Mouse (Mus musculus): ENCODE measurements at regions not wholly inside any gene's neighbourhood (a gene's known extent, or its start where the extent isn't known, plus 50 kb on each side); places are given as distances from the start of the nearest gene placed in this dataset.

DNA sequence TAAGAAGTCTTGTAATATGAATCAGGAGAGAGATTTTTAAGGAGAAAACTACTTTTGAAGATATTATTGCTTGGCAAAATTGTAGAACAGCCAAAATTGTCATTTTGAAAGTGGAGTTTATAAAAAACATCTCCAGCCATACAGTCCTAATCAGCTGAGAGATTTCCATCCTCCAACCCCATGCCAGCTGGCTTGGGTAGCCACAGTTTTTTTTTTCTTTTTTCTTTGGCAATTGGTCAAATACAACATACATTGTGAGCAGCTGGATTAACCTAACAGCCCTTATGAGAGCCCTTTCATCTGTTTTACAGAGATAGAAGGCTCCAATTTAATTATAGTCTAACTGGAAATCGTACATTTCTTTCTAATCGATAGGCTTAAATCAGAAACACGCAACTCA, 235.3 kb downstream of the 1700129C05Rik start:
- ATAC-seq (replicated peaks; ENCODE audit: low FRiP score, low TSS enrichment, low read depth) (no peak), DNase-seq (ENCODE audit: low spot score) (no peak)
- H3K4me2 ChIP-seq (ENCODE audit: low read length): no peak overlapping the region
- H3K9me3 ChIP-seq (ENCODE audit: control insufficient read depth, low read length): peaks cover 4% of the 10 kb centered on the region; the same call in 1 of the 2 replicates
- no peaks in the 10 kb centered on the region for H3K4me1 ChIP-seq (replicated peaks; ENCODE audit: control insufficient read depth, insufficient read depth, low read length)
- H3K36me3 ChIP-seq (ENCODE audit: control insufficient read depth, insufficient read depth, low read length): no peaks in the 10 kb centered on the region
- 81% methylated on average over 3 of the region's 3 CpGs for WGBS
- H3K27me3 ChIP-seq (replicated peaks; ENCODE audit: control insufficient read depth, insufficient read depth, low read length): no peaks in the 10 kb centered on the region
- H3K9ac ChIP-seq (ENCODE audit: low read length): no peak overlapping the region
- no peak overlapping the region for H3K27ac ChIP-seq (ENCODE audit: low read depth)
- H3K4me3 ChIP-seq (ENCODE audit: low read depth, low read length): no peak overlapping the region

DNA sequence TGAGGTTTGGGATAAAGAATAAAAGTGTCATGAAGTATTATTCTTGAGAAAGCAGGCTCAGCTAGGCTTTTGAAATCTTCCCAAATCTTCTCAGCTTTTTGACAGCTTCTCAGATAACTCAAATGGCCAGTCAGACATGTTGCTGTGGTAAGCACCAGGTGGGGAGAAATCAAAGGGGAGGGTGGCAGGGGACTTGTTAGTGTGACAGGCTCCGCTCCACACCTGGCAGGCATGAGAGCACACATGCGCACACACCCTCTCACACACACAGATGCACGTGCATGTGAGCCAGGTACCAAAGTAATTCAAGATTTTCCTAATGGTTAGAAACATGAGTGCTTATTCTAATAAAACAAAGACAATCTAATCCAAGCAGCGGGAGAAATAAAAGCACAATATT, 236.1 kb downstream of the 1700129C05Rik start:
- H3K27ac ChIP-seq (ENCODE audit: low read depth): no peak overlapping the region

DNA sequence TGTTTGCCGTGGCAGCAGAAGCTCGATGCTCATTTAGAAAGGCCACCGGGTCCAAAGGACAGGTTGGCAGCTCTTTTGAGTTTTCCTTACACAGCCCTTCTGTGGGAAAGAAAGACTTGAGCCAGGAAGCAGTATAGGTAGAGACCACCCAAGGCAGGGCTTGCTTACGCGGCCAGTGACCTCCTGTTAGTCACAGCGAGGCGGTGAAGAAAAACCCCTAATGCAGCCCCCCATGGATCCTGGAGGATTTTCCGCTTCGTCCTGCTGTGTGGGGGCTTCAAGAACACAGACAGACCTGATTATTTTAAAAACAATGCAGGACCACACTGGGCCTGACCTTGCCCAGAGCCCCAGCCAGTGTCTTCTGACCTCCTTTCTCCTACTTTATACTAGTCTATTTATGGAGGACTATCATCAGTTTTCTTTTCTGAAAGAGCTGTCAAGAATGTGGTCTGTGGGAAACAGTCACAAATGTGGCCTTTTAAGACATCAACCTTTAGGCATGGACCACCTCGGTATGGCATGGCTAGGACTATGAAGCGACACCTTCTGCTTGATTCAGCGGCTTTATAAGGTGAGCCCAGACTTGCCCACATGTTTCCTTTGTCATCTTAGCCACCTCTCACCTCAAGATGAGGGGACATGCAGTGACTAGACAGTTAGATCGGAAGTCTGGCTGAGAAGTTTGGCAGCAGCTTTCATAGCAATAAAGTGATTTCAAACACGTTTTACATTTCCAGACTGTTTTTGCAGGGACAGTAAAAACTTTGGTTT, 274.3 kb downstream of the 1700129C05Rik start:
- 64% methylated on average over 14 of the region's 14 CpGs for WGBS
- no peak overlapping the region for H3K9ac ChIP-seq (ENCODE audit: low read length)
- ATAC-seq (replicated peaks; ENCODE audit: low FRiP score, low TSS enrichment, low read depth) (no peak), DNase-seq (ENCODE audit: low spot score) (no peak)
- H3K4me3 ChIP-seq (ENCODE audit: low read depth, low read length): no peak overlapping the region
- no peak overlapping the region for H3K27ac ChIP-seq (ENCODE audit: low read depth)
- no peaks in the 10 kb centered on the region for H3K4me1 ChIP-seq (replicated peaks; ENCODE audit: control insufficient read depth, insufficient read depth, low read length)
- no peaks in the 10 kb centered on the region for H3K9me3 ChIP-seq (ENCODE audit: control insufficient read depth, low read length)
- H3K4me2 ChIP-seq (ENCODE audit: low read length): no peak overlapping the region
- no peaks in the 10 kb centered on the region for H3K36me3 ChIP-seq (ENCODE audit: control insufficient read depth, insufficient read depth, low read length)
- no peaks in the 10 kb centered on the region for H3K27me3 ChIP-seq (replicated peaks; ENCODE audit: control insufficient read depth, insufficient read depth, low read length)

More for the DNA sequence above, 236.1 kb downstream of the 1700129C05Rik start:
- Histone ChIP-seq H3K27me3 (replicated peaks; ENCODE audit: control insufficient read depth, insufficient read depth, low read length) (no peaks in the 10 kb centered on the region), H3K4me2 (ENCODE audit: low read length) (no peak overlapping the region), H3K4me1 (replicated peaks; ENCODE audit: control insufficient read depth, insufficient read depth, low read length) (no peaks in the 10 kb centered on the region), H3K4me3 (ENCODE audit: low read depth, low read length) (no peak overlapping the region), H3K36me3 (ENCODE audit: control insufficient read depth, insufficient read depth, low read length) (no peaks in the 10 kb centered on the region), H3K9ac (ENCODE audit: low read length) (no peak overlapping the region), H3K9me3 (ENCODE audit: control insufficient read depth, low read length) (peaks cover 4% of the 10 kb centered on the region; the same call in 1 of the 2 replicates)
- no peak for DNase-seq (ENCODE audit: low spot score)
- WGBS: 88% methylated on average over 4 of the region's 4 CpGs
- ATAC-seq (replicated peaks; ENCODE audit: low FRiP score, low TSS enrichment, low read depth): no peak

GRCm38 (mm10) chr14:58867396-58868107, 275.1 kb downstream of the 1700129C05Rik start:
- no peak for DNase-seq (ENCODE audit: low spot score)

DNA sequence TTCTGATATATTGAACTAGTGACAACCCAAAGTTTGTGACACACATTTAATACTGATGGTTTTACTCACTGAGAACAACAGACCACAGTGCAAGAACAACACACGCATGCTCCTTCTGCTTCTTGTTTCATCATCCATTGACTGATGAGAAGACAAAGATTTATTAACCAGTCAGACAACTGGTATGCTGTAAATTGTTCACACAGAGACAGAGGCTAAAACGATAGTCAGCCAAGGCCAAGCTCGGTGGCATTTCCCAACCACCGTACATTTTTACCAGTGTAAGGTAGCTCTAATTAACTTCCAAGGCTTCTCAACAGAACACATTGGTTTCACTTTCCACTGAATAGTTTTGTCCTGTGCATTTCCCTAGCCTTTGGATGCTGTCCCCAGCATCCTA, 287.8 kb downstream of the 1700129C05Rik start:
- Histone ChIP-seq H3K27ac (ENCODE audit: low read depth) (no peak overlapping the region), H3K27me3 (replicated peaks; ENCODE audit: control insufficient read depth, insufficient read depth, low read length) (no peaks in the 10 kb centered on the region), H3K4me2 (ENCODE audit: low read length) (no peak overlapping the region), H3K36me3 (ENCODE audit: control insufficient read depth, insufficient read depth, low read length) (no peaks in the 10 kb centered on the region), H3K9ac (ENCODE audit: low read length) (no peak overlapping the region), H3K4me1 (replicated peaks; ENCODE audit: control insufficient read depth, insufficient read depth, low read length) (no peaks in the 10 kb centered on the region), H3K4me3 (ENCODE audit: low read depth, low read length) (no peak overlapping the region), H3K9me3 (ENCODE audit: control insufficient read depth, low read length) (no peaks in the 10 kb centered on the region)
- DNase-seq (ENCODE audit: low spot score) (no peak), ATAC-seq (replicated peaks; ENCODE audit: low FRiP score, low TSS enrichment, low read depth) (no peak)
- WGBS: 34% methylated on average over 4 of the region's 4 CpGs

More at GRCm38 (mm10) chr14:58867396-58868107, 275.1 kb downstream of the 1700129C05Rik start:
- Histone ChIP-seq H3K27ac (ENCODE audit: low read depth) (no peak overlapping the region), H3K9ac (ENCODE audit: low read length) (no peak overlapping the region), H3K4me1 (replicated peaks; ENCODE audit: control insufficient read depth, insufficient read depth, low read length) (no peaks in the 10 kb centered on the region), H3K36me3 (ENCODE audit: control insufficient read depth, insufficient read depth, low read length) (no peaks in the 10 kb centered on the region), H3K27me3 (replicated peaks; ENCODE audit: control insufficient read depth, insufficient read depth, low read length) (no peaks in the 10 kb centered on the region), H3K4me2 (ENCODE audit: low read length) (no peak overlapping the region), H3K4me3 (ENCODE audit: low read depth, low read length) (no peak overlapping the region), H3K9me3 (ENCODE audit: control insufficient read depth, low read length) (no peaks in the 10 kb centered on the region)
- 31% methylated on average over 13 of the region's 13 CpGs for WGBS
- no peak for ATAC-seq (replicated peaks; ENCODE audit: low FRiP score, low TSS enrichment, low read depth)

DNA sequence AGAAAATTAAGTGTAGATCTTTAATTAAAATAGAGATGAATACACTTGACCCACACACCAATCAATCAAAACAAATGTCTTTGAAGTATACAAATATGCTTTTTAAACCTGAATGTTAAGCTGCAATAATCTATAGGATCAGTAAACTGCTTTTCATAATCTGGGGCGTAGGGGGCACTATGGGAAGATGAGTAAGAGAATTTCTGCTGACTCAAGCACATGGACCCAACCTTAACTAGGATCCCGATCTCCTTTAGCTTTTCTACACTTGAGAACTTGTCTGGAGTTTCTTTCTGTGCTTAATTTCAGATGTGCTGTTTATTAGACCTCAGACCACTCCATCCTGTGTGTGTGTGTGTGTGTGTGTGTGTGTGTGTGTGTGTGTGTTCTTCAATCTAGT, 298.1 kb downstream of the 1700129C05Rik start:
- Histone ChIP-seq H3K4me2 (ENCODE audit: low read length) (no peak overlapping the region), H3K27me3 (replicated peaks; ENCODE audit: control insufficient read depth, insufficient read depth, low read length) (no peaks in the 10 kb centered on the region), H3K4me3 (ENCODE audit: low read depth, low read length) (no peak overlapping the region), H3K9ac (ENCODE audit: low read length) (no peak overlapping the region), H3K36me3 (ENCODE audit: control insufficient read depth, insufficient read depth, low read length) (no peaks in the 10 kb centered on the region), H3K4me1 (replicated peaks; ENCODE audit: control insufficient read depth, insufficient read depth, low read length) (no peaks in the 10 kb centered on the region), H3K9me3 (ENCODE audit: control insufficient read depth, low read length) (no peaks in the 10 kb centered on the region), H3K27ac (ENCODE audit: low read depth) (no peak overlapping the region)
- WGBS: 71% methylated on average over 2 of the region's 2 CpGs
- DNase-seq (ENCODE audit: low spot score) (no peak), ATAC-seq (replicated peaks; ENCODE audit: low FRiP score, low TSS enrichment, low read depth) (no peak)

DNA sequence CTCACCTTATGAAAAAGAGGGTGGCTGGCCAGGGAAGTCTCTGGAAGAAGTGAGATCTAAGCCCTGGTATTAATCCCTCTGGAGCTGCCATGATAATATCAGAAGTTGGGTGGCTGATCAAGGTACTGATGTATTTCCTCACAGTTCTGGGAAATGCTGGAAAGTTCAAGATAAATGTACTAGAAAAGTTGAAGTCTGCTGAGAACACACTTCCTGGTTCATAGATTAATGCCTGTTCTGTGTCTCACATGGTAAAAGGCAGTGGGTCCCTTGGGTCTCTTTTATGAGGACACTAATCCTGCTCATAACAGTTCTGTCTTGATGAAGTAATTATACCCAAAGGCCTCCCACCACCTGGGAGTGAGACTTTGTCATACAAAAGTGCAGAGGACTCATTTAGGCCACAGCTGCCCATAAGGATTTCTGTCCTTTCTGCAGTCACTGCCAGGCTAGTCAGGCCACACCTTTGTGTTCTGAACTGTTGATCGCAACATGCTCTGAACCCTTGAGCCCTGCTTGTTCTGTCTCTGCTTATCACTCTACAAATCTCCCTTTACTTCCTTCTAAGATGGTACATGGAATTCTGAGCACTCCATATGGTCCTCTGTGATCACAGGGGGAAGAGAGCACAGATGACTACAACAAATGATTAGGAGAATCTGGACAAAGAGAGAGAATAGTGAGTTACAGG, 300.4 kb downstream of the 1700129C05Rik start:
- Histone ChIP-seq H3K27ac (ENCODE audit: low read depth) (no peak overlapping the region), H3K9me3 (ENCODE audit: control insufficient read depth, low read length) (no peaks in the 10 kb centered on the region), H3K27me3 (replicated peaks; ENCODE audit: control insufficient read depth, insufficient read depth, low read length) (no peaks in the 10 kb centered on the region), H3K4me1 (replicated peaks; ENCODE audit: control insufficient read depth, insufficient read depth, low read length) (no peaks in the 10 kb centered on the region), H3K4me2 (ENCODE audit: low read length) (no peak overlapping the region), H3K4me3 (ENCODE audit: low read depth, low read length) (no peak overlapping the region), H3K36me3 (ENCODE audit: control insufficient read depth, insufficient read depth, low read length) (no peaks in the 10 kb centered on the region), H3K9ac (ENCODE audit: low read length) (no peak overlapping the region)
- ATAC-seq (replicated peaks; ENCODE audit: low FRiP score, low TSS enrichment, low read depth) (no peak), DNase-seq (ENCODE audit: low spot score) (no peak)
- 67% methylated on average over 1 of the region's 1 CpGs for WGBS

DNA sequence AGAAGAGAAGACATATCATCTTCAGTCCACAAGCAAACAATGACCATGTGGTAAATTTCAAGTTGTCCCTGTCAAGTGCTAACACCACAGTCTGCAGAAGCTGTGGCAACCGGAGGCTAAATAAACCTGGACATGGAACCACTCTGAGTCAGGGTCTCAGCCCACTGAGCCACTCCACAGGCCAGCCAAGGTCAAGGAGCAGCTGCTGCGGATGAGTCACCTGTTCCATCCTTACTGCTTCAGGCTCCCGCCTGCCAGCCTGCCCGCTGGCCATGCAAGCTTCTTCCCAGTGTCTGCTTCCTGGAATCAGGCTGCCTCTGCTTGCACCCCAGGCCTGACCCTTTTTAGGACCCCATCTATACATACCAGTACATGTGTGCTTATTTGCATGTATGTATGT, 319.8 kb downstream of the 1700129C05Rik start:
- Histone ChIP-seq H3K27ac (ENCODE audit: low read depth) (no peak overlapping the region), H3K4me1 (replicated peaks; ENCODE audit: control insufficient read depth, insufficient read depth, low read length) (no peaks in the 10 kb centered on the region), H3K9ac (ENCODE audit: low read length) (no peak overlapping the region), H3K4me3 (ENCODE audit: low read depth, low read length) (no peak overlapping the region), H3K27me3 (replicated peaks; ENCODE audit: control insufficient read depth, insufficient read depth, low read length) (no peaks in the 10 kb centered on the region), H3K36me3 (ENCODE audit: control insufficient read depth, insufficient read depth, low read length) (no peaks in the 10 kb centered on the region), H3K9me3 (ENCODE audit: control insufficient read depth, low read length) (no peaks in the 10 kb centered on the region), H3K4me2 (ENCODE audit: low read length) (no peak overlapping the region)
- no peak for DNase-seq (ENCODE audit: low spot score)
- 63% methylated on average over 4 of the region's 4 CpGs for WGBS
- ATAC-seq (replicated peaks; ENCODE audit: low FRiP score, low TSS enrichment, low read depth): no peak

Data from intestine, embryonic 14.5 days (tissue).